Mouse (Mus musculus): ENCODE data around the gene Spata32. TPM values are rescaled to one million over a fixed set of nuclear protein-coding genes. Genes with fewer than 3 reads are reported as not detected.
A peak's percentile ranks its signal among the peaks of the same experiment; 100 is the strongest.

Spata32 gene
- total RNA-seq, 2 experiments from 2014 or later: not detected

DNA sequence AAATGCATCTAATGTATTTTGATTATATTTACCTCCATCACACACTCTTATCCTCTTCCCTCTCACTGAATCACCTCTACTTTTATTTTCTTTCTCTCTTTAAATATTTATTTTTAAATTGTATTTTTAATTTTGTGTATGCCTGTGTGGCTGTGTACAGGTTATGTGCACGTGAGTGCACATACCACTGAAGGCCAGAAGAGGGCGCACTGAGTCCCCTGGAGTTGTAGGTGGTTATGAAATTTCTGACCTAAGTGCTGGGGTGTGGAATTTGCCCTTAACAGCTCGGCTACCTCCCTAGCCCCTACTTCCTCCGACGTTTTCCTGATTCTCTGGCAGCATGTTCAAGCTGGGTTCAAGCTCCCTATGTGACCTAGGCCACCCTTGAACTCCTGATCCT, 4.5 kb downstream of the Spata32 start:
- no peak for DNase-seq
- intact Hi-C loops (cut with DNase I): no loop called here

DNA sequence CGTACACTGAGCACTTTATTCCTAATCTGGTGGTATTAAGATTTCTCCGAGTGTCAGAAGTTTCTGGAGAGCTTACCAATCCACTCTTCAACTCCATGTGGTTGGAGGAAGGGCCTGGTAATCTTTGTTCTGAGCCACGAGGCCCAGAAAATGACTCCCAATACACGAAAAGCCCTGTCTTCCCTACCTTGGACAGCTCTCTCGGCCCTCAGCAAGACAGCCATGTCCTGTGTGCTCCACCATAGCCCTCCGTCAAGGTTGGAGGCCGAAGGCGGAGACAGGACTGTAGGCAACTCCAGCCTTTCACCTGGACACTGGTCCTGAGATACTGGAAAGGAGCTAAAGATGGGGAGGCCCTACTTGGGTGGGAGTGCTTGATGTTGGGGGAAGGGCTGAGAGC, 7.9 kb downstream of the Spata32 start:
- no peak for DNase-seq
- intact Hi-C loops (cut with DNase I): no loop called here

DNA sequence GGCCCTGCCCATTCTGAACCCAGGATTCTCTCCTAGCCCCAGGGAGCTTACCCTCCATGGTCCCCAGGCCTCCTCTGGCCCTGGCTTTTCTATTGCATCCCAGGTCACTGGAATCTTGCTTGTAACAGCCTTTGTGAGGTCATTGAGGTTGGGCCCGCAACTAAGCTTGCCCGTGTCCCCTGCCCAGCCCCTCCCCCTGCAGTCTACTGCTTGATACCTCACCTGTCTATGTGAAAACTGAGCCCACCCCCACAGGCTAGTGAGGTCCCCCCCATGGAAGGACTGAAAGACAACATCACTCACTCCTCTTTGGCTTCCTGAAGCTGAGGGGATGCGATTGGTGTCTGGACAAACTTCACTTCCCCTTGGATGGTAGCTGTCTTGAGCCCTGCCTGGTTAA, 9.8 kb downstream of the Spata32 start, which contains the start of gene 1700023F06Rik:
1700023F06Rik (minus strand) TSS at position 101 of the 400 bp plus-strand sequence.
- intact Hi-C loops (cut with DNase I): no loop called here
- DNase-seq: no peak

DNA sequence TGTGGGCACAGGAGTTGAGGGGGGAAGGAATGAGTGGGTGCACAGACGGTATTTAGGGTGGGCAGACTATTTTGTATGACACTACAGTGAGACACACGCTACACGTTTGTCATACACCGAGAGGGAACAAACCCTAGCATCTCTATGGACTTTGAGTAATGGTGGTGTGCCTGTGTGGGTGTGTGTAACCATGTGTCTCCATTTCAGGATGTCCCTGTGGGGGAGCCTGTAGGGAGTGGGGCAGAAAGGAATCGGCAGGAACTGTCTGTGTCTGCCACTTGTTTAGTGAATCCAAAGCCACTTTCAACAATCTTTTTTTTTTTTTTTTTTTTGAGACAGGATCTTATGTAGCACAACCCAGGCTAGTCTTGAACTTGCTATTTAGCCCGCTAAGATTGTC, 12.0 kb downstream of the Spata32 start:
- DNase-seq: no peak
- intact Hi-C loops (cut with DNase I): no loop called here

DNA sequence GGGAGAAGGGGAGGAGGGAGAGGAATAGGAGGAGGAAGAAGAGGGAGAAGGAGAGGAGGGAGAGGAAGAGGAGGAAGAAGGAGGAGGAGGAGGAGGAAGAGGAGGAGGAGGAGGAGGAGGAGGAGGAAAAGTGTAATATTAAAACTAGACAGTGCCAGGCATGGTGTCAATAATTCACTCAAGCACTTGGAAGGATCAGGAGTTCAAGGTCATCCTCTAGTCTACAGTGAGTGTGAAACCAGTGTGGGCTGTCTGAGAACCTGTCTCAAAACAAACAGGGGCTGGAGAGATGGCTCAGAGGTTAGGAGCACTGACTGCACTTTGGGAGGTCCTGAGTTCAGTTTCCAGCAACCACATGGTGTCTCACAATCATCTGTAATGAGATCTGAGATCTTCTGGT, 15.9 kb downstream of the Spata32 start:
- intact Hi-C loops (cut with DNase I): no loop called here

DNA sequence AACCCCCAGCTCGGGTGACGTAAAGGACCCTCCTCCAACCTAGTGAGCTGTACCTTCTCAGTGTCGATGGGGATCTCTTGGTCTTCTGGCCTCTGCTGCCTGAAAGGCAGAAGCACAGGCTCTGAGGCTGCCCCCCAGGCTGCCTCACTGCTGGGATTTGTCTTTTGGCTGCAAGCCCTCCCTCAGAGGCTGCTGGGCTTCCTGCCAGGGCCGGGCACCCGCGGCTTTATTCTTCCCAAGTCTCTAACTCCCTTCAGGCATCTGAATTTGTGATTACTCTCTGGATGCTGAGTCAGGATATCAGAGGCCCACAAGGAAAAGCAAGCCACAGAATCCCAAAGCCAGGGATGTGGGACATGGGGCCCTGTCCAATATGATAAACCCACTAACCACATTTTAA, 16.6 kb downstream of the Spata32 start:
- peak in 1 of 2 experiments; percentile 28 for DNase-seq
- intact Hi-C loops (cut with DNase I): no loop called here

More for the DNA sequence above, 15.9 kb downstream of the Spata32 start:
- DNase-seq: no peak

DNA sequence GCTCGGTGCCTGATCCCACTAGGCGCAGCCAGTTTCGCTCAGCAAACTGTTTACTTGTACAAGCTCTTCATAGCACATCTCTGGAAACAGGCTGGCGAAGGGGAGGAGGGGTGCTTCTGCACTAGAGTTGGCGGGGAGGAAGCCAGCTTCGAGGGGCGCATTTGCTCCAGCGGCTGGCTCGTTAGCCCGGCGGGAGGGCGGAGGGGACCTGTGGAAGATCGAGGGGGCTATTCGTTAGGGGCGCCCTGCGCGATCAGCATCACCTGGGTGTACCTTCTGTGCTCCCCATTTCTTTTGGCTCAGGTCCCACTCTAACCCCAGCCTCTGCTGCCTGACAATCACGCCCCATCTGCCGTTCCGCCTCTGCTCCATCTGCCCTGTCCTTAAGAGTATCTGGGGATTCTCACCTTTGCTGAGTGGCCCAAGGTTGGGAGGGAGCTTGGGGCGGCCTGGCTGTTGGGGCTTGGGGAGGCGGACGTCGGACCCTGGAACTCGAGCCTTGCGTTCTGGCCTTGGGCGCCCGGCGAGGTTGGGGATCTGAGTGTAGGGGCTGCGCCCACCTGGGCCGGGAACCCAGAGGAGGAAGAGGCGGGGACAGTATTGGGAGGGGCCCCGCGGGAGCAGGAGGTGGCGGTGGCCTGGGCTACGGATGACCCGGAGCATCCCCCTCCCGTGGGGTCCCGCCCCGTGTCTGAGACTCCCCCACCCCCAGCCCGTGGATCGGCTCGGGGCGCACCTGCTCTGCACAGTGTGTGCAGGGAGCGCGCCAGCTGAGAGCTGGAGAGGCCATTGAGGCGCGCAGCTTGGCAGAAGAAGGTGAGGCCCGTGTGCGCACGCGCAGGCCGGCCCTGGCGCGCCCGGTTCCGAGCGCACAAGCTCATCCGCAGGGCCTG, 19.1 kb downstream of the Spata32 start:
- DNase-seq: peak; percentile 47

DNA sequence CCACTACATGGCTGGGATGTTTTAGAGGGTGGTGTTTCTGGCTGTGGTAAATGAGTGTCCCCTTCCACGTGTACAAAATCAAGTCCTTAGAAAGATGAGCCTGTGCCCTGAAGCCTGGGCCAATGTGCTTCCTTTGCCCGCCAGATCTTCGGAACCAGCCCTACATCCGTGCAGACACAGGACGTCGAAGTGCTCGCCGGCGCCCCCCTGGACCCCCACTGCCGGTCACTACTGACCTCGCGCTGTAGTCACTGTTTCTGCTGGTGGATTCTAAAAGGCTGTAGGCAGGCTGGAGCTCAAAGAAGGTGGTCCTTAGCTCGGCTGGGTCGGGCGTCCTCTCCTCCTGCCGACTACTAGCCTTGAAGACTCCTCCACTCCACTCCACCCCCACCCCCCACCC, 19.9 kb downstream of the Spata32 start:
- DNase-seq: no peak
- intact Hi-C loops (cut with DNase I): no loop called here

More for the DNA sequence above, 19.1 kb downstream of the Spata32 start:
- intact Hi-C loops (cut with DNase I): no loop called here

DNA sequence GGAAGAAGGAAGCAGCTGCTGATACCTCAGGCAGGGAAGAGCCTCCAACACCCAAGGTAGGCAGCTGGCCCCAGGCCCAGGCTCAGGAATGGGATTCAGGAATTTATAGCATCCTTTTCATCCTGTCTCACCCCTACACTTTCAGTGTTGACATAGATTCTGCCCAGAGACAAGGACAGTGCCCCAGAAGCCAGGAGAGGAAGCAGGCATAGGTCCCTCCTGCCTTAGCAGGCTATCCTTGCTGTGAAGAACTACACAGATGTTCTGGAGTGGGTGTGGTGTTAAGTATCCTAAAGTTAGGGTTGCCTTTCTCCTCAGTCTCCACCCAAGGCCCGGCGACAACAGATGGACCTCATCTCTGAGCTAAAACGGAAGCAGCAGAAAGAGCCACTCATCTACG, 20.9 kb downstream of the Spata32 start:
- intact Hi-C loops (cut with DNase I): no loop called here
- no peak for DNase-seq

DNA sequence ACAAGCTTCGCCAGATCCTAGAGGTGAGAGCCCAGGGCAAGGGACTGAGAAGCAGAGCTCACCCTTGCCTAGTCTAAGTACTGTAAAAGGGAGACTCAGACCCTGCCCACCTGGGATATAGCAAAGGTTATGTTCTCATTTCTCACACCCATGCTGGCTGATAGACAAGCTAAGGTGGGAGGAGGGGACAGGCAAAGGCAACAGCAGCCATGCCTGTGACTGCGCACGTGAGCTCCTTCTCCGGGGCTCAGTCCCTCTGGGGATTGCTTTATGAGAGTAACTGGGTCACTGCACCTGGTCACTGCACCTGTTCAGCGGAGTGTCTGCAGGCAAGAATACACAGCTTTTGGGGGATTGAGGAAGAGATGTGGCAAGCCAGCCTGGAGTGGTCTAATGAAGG, 22.6 kb downstream of the Spata32 start:
- DNase-seq: no peak
- intact Hi-C loops (cut with DNase I): no loop called here

DNA sequence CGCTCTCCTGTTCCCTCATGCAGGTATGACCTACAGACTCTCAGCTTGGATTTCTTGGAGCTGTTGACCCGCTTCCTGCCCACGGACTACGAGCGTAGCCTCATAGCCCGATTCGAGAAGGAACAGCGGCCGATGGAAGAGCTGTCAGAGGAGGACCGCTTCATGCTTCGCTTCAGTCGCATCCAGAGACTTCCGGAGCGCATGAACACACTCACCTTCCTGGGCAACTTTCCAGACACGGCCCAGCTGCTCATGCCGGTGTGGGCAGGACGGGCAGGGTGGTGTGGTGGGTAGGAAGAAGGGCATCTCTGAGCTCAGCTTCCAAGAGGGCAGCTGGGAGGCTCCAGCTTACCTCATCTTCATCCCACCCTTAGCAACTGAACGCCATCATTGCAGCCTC, 23.0 kb downstream of the Spata32 start:
- no peak for DNase-seq
- intact Hi-C loops (cut with DNase I): no loop called here

DNA sequence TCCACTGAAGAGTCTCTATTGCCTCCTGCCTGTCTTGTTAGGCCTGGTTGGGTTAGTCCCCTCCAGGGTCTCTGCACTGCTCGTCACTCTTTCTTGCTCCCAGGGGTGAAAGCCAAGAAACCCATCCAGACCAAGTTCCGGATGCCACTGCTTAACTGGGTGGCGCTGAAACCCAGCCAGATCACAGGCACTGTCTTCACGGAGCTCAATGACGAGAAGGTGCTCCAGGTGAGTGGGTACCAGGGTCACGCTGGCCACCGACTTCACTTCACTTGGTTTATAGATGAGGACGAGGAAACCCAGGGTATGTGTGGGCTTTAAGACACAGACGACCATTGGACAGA, 24.4 kb downstream of the Spata32 start:
- DNase-seq: no peak
- intact Hi-C loops (cut with DNase I): no loop called here

DNA sequence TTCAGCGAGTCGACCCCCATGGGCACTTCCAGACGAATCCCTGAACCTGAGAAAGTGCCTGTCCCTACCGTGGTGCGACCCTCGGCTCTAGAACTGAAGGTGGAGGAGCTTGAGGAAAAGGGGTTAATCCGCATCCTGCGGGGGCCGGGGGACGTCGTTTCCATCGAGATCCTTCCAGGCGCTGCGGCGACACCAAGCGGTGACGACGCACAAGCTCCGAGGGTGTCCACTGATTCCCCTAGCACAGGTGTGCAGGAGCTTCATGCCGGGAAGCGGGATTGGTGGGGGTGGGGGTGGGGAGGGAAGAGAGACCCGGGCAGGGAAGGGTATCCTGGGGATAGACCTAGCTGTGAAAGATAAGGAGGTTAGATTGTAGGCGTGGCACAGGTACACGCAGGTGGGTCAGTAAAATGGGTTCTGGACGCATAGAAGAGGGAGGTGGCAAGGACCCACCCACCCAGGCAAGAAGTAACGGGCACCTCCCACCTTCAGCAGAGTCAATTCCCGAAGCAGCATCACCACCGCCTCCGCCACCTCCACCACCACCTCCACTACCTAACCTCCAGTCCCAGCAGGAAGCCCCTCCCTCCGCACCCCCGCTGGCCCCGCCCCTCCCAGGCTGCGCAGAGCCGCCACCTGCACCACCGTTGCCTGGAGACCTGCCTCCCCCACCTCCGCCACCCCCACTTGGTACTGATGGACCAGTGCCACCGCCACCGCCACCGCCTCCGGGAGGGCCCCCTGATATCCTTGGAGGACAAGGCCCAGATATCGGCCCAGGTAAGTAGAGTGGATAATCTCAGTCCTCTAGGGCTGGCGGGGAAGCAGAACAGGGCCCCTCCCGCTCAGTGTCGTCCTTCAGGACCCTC, 25.0 kb downstream of the Spata32 start:
- no peak for DNase-seq
- intact Hi-C loops (cut with DNase I): no loop called here

DNA sequence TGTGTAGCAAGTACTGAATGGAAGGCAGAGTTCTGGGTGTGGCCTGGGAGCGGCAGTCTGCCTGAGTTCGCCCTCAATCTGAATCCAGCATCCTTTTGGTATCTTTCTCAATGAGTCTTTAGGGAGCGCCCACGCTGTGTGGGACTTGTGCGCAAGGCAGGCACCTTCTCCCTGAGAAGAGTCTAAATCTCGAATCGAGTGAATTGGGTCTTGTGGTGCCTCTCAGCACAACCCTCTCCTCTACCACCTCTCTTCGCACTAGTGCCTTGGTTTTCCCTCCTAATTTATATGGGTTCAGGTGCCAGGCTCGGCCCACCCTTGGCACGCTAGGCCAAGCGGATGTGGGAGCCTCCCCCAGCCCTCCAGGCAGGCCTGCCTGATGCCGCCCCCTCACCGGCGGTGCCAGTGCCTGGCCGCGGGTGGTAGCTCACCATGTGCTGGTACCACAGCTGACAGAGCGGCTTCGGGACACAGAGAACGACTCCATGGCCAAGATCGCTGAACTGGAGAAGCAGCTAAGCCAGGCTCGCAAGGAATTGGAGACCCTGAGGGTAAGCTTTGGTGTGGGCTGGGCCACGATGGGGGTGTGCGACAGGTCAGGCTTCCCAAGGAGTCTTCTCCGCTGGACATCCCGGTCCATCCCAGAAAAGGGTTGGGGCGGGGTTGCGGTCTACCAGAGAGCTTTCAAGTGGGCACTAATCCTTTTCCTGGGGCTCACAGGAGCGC, 25.8 kb downstream of the Spata32 start:
- intact Hi-C loops (cut with DNase I): no loop called here
- no peak for DNase-seq

DNA sequence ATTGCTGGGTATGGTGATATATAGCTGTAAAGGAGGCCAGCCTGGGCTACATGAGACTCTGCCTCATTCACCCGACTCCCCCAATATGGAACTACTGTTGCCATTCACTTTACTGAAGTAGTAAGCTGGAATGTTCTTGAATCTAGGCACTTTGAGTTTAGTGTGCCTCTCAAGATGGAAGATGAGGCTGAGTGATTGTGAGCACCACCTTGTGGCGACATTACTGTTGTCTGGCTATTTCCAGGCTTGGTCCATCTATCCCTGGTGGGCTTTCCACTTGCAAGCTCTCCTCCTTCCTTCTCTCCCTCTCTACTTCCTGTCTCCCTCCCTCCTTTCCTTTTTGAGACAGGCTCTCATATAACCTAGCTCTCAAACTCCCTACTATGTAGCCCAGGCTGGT, 33.3 kb downstream of the Spata32 start:
- DNase-seq: peak; percentile 46 to 70
- intact Hi-C loops (cut with DNase I): loop anchor here (1.0 to 5.0 kb wide), 2 partner anchors 17 to 42 kb away; no protein-coding TSS in a partner anchor

DNA sequence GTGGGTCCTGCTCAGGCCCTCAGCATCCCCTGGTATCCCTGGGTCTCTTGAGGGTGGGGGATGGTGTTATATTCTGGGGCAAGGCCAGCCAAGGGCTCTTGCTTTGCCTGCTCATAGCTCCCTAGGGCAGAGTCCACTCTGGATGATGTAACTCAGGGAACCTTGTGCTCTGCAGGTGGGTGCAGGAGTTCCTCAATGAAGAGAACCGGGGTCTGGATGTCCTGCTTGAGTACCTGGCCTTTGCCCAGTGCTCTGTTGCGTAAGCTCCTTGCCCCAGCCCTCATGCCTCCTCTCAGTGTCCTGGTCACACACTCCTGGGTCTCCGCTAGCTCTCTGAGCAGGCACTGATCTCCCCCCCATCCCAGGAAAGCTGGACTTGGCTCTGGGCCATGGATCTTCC, 36.3 kb downstream of the Spata32 start:
- intact Hi-C loops (cut with DNase I): no loop called here
- DNase-seq: no peak

DNA sequence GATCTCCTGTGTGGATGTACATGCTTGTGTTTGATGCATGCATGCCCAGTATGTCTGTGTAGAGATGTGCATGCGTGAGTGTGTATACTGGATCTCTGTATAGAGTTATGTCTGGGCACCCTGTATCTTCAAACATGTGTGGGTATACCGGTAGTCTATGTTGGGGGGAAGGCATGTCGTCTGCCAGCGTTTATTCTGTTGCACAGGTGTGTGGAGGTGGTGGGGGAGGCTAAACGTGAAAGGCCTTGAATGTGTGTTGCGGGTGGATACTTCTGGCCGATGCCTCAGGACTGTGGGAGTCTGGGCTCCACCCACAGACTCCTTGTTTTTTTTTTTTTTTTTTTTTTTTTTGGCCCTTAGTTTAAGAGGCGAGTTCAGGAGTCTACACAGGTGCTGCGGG, 36.9 kb downstream of the Spata32 start:
- no peak for DNase-seq
- intact Hi-C loops (cut with DNase I): no loop called here

DNA sequence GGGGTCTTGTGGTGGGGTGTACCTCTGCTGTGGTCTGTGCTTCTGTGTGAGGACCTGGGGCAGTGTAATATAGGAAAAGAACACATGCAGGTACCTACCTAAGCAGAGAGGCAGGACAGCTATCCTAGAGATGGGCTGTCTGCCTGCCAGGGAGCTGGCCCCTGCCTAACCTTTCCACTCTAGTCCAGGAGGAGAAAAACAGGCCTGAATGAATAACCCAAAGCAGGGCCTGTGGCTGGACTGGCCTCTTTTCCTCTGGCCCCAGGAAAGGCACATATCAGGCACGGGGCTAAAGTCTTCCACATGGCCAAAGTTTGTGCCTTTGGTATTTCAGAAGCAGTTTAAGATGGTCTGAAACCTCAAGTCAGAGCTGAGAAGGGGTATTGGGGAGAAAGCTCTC, 37.8 kb downstream of the Spata32 start:
- intact Hi-C loops (cut with DNase I): no loop called here
- DNase-seq: no peak

DNA sequence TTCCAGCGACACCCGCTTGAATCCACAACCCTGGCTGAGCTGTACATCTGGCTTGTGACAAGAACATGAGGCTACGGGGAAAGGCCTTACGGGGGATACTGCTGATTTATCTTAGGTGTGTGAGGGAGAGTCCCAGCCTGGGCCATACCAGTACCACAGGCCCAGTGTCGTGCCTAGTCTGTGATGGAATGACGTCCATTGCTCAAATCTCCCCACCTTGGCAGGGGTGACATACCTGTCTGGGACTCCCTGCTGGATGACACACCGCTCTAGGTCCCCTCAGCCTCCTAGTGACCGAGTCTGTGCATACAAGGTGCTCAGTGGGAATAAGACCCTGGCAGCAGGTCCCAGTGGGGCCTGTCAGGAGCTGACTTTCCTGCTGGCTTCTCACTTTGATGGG, 39.5 kb downstream of the Spata32 start:
- no peak for DNase-seq

DNA sequence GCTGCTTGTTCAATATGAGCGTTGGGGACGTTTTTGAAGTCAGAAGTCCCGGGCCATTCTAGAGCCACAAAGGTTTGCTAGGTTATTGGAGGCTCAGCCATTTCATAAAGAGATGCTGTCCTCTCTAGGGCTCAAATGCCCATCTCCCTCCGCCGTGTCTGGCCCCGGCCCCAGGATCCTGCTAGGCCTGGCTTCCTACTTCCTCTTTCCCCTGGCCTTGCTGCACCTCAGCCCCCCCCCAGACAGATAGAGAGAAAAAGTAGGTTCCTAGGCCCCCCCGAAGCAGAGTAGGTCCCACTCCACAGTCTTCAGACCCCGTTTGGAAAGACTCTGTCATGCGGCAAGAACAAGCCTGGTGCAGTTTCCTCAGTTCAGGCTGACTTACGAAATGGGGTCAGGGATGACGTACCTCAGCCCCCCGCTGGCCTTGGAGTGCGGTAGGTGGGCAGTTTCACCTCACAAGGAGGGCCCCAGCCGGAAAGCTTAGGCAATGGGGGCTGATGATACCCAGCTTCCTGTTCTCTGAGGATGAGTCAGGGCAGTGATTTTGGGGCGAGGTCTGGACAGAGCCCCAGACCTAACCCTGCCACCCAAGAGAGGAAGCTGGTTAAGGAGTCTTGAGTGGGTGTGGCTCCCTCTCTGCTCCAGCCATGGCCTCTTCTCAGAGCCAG, 40.3 kb downstream of the Spata32 start:
- intact Hi-C loops (cut with DNase I): no loop called here
- no peak for DNase-seq

More for the DNA sequence above, 39.5 kb downstream of the Spata32 start:
- intact Hi-C loops (cut with DNase I): no loop called here
